Mouse (Mus musculus) ovary, adult 10 weeks (tissue): ENCODE measurements around the gene Gm8773. TPM values are rescaled to one million over a fixed set of nuclear protein-coding genes. Genes with fewer than 3 reads are reported as not detected.

Experiments
- polyA plus RNA-seq: library from polyadenylated mRNA; stranded (reverse); fragments of 350-450 nt; fragmentation: Illumina TruSeq; extraction: RNeasy Lipid Tissue Mini Kit (QIAGEN cat#74804); gene quantifications from one replicate; pipeline ENCODE4 v1.2.3, GENCODE M21; 2014

Gm8773 gene
- 1.7 TPM for polyA plus RNA-seq

DNA sequence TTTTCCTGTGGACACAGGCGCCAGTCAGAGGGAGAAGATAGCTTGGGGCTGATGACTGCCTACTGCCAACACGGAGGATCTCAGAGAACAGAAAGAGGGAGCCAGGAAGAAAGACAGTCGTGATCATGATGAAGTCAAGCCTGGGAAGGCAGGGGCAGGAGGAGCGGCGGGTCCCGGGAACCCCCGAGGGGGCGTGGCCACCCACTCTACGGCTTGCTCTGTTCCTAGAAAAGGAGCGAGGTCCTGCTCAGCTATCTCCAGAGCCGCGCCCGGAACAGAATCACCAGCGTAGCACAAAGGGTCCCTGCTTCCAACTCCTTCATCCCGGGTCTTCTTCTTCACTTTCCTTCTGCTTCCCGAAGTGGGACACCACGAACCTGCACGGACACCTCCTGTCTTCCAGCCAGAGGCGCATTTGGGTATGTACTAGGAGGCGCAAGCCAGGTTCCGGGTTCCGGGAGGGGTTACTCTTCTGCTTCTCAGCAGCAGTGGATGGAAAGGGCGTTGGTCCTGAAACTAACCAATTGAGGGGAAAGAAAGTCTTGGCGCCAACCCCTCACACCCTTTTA, at the start of gene Gm8773:
Gm8773 (plus strand) TSS at position 51 of the 569 bp plus-strand sequence.

DNA sequence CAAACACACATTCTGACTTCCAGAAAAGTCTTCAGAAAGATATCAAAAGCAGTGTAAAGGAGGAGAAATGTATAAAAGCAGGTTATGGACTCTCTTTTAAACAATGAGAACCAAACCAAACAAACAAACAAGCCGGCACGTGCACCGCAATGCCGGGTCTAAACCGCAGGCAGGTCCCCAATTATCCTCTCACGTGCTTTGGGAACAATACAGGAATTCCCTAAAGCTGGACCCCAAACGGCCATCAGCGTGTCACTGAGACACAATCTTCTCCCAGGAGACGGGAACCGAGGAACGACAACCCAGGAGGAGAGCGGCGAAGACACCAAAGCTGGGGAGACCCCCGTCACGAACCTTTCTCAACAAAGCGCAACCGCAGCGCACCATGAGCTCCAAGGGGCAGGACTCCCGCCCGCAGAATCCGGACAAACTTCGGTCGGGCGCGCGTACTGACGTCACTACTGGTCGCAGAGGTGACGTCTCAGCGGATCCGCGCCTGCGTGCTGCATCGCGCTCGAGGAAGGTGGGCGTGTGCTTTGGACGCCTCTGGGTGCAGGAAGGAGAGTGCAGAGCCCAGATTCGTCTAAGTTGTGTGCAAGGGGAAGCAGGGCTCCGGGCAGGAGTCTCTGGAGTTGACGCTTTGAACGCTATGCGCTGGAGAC, 14.4 kb upstream of the Gm8773 start, which contains the start of gene Gtpbp10:
Gtpbp10 (minus strand) TSS at position 460 of the 662 bp plus-strand sequence.

Other genes with a start within 250 kb of the Gm8773 start
- gene Cdk14, start 153.5 kb upstream of the Gm8773 start, polyA plus RNA-seq, result 22.0 TPM
- gene 1700015F17Rik, start 94.7 kb upstream of the Gm8773 start, polyA plus RNA-seq, result not detected
- gene Cldn12, start 58.8 kb upstream of the Gm8773 start, polyA plus RNA-seq, result 61.3 TPM
- gene Gtpbp10, start 14.3 kb upstream of the Gm8773 start, polyA plus RNA-seq, result 51.0 TPM
- gene Cfap69, start 90.4 kb downstream of the Gm8773 start, polyA plus RNA-seq, result 21.6 TPM
- 50.9 TPM for gene Steap2, start 120.8 kb downstream of the Gm8773 start, polyA plus RNA-seq
- gene Steap1, start 175.5 kb downstream of the Gm8773 start, polyA plus RNA-seq, result 2.6 TPM